Mouse (Mus musculus): ENCODE results near the gene Il16. TPM values are rescaled to one million over a fixed set of nuclear protein-coding genes. Genes with fewer than 3 reads are reported as not detected.
"Not testable (repeated sequence)": the region's sequence is repeated elsewhere in the genome, so short reads cannot be mapped to it uniquely, and the experiment has no call there.

Il16 gene
- total RNA-seq, 2 experiments from 2014 or later = 18.6 to 66.4 TPM

DNA sequence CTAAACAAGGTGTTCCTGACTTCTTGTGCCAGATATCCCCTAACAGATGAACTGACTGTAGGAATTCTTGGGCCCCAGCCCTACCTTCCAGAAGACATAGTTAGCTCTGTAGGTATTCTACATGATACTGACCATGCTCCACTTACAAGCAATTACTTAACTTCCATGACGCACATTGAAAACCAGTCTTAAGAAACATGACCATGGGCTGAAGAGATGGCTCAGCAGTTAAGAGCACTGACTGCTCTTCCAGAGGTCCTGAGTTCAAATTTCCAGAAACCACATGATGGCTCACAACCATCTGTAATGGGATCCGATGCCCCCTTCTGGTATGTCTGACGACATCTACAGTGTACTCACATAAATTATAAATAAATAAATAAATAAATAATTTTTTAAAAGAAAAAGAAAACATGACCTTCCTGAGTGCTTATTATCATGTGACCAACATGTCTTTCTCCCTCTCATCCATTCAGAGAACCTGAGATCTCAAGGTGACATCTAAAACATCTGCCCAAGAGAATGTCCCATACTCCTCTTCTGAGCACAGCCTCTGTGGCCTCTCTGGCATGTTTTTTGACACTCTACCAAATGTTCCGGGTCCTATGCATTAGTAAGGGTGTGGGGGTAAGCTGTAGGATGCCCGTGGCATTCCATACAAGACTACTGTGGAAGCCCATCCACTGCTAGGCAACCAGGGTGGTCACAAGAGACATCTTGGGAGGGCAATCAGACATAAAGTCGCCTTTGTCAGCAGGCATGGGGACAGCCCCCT, 9.0 kb downstream of the Il16 start:
- no peak for ATAC-seq (replicated peaks; ENCODE audit: poor library complexity)

DNA sequence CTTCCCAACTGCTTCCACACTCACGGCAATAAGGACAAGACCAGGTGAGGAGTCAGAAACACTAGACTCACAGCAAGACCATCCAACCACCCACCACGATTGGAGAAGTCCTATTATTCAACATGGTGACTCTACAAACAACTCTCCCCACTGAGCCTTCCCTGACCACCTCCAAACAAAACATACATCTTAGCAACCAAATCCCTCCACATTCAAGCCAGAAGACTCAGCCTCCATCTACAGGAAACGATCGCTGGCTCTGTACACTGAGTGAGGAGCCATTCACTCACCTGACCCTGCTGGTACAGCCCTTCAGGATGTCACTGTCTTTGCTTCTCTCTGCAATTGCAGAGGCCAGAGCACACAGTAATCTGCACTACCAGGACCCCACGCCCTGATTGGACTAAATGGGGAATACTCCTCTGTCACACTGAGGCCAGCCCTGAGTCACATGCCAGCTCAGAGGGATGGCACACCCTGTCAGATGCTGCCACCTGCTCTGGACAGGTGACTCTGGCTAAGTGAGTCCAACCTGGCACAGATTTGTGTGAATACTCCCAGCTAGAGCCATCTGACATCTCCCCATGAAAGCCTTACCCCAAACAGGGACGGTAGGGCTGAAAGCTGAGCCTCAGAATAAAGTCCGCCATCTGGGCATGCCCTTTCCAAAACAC, 10.3 kb downstream of the Il16 start:
- no peak for ATAC-seq (replicated peaks; ENCODE audit: poor library complexity)

GRCm38 (mm10) chr7:83734671-83735082, 10.8 kb downstream of the Il16 start:
- ATAC-seq (replicated peaks; ENCODE audit: poor library complexity) = no peak

DNA sequence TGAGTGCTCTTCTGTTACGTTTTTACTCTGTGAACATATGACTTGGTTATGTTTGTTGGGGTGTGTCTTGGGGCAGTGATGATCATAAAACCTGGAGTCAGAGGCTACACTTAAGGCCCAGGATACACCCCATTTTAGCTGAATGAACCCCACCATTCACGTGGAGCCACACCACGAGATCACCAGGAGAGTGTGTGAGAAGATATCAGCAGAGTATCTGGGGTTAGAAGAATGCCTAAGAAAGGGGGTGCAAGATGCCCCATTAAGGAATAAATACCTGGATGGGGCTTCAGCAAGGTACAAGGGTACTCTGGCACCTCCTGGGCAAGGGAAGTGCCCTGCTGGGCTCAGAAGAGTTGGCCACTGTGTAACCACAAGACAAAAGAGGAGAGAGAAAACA, 11.3 kb downstream of the Il16 start:
- ATAC-seq (replicated peaks; ENCODE audit: poor library complexity) = no peak

DNA sequence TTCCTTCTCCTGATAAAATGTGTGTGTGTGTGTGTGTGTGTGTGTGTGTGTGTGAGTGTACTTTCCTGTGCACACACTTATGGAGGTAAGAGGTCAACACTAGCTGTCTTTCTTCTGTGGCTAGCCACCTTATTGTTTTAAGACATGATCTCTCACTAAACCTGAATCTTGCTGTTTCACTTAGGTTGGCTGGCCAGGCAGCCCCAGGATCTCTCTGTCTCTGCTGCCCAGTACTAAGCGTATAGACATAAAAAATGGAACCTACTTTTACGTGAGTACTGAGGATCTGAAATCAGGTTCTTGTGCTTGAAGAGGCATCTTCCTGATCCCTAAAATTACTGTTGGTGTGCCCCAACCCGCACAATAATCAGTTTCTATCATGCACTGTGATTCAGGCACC, 12.7 kb downstream of the Il16 start:
- ATAC-seq (replicated peaks; ENCODE audit: poor library complexity) = no peak

DNA sequence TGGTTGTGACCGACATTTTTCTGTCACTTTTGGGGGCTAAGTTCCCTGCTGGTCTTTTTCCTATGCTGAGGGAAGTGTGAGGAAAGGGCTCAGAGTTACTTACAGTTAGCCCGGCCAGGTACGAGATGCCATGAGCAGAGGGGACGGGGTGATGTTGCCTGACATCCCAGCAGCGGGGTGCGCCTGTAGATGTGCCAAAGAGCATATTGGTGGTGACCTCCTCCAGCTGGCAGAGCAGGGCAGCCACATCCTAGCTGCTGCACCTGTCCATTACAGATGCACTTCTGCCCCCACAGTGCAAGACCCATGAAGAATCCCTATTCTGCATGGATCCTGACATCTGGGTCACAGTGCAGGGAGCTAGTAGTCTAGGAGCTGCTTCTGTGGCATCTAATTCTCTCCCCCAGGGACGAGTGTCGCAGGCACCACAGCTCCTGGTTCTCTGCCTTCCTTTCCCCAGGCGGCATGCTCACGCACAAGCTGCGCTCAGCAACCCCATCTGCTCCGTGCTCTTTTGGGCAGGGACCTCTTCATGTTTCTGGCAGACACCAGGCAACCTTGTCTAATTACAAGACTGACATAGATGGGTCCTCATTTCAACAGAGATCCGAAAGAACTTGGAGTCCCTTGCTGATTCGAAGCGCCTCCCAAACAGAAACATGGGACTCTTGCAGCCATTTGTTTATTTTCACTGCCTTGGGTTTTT, 13.4 kb downstream of the Il16 start:
- no peak for ATAC-seq (replicated peaks; ENCODE audit: poor library complexity)

- no peak for ATAC-seq (replicated peaks; ENCODE audit: poor library complexity)
Observed at GRCm38 (mm10) chr7:83731297-83731696, 14.2 kb downstream of the Il16 start.

DNA sequence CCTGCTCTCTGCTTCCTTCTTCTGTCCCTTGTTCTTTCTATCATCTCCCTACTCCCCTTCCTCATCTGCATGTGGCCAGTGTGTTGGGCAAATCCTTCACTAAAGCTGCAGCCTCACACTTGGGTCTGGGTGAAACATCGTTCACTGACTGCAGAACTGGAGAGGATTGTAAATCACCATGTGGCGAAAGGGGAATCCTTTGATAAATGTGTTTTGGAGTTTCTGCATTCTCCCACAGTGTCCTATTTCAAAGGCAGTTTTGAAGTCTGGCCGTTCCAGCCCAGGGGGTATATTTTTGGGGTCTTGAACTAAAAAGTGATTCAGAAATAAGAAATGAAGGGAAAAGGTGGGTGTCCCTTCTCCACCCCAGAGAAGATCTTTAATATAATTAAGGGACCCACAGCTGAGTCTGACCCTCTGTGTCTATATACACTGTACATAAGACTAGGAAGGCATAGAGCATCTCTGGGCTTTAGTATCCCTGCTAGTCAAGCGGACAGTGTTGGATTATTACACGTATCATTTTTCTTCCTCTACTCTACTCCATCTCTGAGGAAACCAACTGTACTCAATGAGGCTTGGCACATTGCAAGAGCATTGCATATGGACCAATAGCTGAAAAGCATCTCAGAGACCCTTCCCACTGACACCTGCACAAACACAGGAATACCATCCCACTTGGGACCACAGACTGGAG, 18.4 kb downstream of the Il16 start:
- no peak for ATAC-seq (replicated peaks; ENCODE audit: poor library complexity)

DNA sequence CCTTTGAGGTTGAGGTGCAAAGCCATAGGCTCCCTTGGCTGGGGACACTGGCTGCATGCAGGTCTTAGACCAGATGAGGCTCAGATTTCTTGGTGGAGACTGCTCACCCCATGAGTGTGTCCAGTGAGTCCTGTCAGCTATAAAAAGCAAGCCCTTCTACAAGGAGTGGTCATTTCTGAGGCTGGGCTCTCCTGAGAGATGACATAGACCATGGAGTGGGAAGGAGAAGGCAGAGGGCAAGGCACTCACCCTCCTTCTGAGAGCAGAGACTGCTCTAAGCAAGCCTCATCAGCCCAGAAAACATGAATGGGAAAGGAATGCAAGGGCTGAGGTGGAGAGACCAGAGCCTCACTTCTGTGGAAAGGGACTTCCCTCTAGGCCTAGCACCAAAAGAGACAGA, 19.7 kb downstream of the Il16 start:
- no peak for ATAC-seq (replicated peaks; ENCODE audit: poor library complexity)

DNA sequence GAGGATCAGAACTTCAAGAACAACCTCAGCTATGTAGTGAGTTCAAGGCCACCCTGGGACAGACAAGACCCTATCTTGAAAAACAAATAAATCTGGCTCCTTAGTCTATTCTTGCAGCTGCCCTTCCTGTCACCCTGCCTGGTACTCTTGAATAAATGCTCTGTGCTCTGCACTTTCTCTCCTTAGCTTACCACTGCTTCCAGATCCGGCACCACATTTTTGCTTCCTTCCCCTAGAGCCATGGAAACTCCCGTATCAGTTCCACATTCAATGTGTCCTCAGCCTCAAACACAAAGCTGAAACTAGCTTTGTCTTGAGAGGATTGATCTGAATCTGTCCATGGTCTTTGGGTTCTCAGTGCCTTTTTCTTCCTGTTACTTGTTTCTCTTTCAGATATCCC, 21.0 kb downstream of the Il16 start:
- ATAC-seq (replicated peaks; ENCODE audit: poor library complexity) = no peak

GRCm38 (mm10) chr7:83723954-83724353, 21.6 kb downstream of the Il16 start:
- no peak for ATAC-seq (replicated peaks; ENCODE audit: poor library complexity)

- ATAC-seq (replicated peaks; ENCODE audit: poor library complexity) = no peak
Observed at GRCm38 (mm10) chr7:83723221-83723620, 22.3 kb downstream of the Il16 start.

DNA sequence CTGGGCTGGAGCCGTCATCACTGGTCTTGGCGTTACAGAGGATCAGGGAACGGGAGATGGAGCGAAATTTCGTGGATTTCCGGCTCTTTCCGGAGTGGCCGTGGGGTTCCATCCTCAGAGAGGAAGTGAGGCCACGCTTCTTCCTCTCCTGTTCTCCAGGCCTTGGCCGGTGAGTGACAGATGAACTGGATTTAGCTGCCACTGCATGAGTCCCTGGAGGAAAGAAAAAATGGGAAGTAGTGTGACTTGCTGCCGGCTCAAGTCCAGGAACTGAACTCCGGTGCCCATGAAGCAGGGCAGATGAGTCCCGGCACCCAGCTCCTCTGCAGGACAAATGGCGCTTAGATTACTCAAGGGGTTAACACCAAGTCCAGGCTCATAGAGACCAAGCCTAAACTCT, 23.0 kb downstream of the Il16 start:
- peak; percentile 74 for ATAC-seq (replicated peaks; ENCODE audit: poor library complexity)

- peak; percentile 65 for ATAC-seq (replicated peaks; ENCODE audit: poor library complexity)
Observed at GRCm38 (mm10) chr7:83720231-83720630, 25.3 kb downstream of the Il16 start.

GRCm38 (mm10) chr7:83717021-83717725, 28.4 kb downstream of the Il16 start:
- peak; percentile 56 for ATAC-seq (replicated peaks; ENCODE audit: poor library complexity)

DNA sequence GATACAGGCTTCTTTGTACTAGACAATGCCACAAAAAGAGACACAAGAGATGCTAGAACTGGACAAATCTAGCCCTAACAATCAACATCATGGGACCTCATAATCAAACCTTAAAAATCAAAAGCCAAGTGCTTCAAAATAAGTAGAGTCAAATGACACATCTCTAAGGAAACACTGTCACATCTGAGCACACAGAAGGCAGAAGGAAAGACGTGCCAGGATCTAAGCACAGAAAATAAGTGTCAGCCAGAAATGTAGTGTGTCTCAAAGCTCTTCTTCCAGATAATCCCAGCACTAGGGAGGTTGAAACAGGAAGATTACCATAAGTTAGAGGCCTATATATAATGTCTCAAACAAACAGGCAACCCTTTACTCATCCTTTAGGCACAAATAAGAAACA, 31.9 kb downstream of the Il16 start:
- ATAC-seq (replicated peaks; ENCODE audit: poor library complexity) = no peak

DNA sequence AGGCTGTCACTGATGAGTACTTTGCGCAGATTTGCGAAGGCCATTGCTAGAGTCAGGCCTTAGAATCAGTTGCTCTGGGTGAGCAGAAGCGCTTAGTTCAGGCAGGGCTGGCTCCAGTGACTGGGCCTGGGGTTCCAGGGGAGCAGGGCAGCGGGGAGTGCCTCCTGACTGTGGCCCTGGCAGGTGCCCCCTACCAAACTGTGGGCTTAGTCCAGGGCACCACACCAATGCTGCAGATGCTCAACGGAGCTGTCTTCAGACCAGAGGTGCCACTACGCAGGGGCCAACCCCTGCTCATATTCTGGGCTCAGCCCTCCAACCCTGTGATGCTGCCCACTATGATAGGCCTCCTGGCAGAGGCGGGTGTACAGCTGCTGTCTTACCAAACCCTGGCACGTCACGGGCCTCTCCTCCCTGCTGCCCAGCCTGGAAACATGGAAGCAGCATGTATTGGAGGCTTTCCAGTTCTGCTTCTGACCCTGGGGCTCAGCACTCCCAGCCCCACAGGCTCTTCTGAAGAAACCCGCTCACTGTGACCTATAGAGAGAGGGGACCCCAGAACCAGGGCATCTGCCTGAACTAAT, 33.8 kb downstream of the Il16 start:
- ATAC-seq (replicated peaks; ENCODE audit: poor library complexity) = not testable (repeated sequence)

DNA sequence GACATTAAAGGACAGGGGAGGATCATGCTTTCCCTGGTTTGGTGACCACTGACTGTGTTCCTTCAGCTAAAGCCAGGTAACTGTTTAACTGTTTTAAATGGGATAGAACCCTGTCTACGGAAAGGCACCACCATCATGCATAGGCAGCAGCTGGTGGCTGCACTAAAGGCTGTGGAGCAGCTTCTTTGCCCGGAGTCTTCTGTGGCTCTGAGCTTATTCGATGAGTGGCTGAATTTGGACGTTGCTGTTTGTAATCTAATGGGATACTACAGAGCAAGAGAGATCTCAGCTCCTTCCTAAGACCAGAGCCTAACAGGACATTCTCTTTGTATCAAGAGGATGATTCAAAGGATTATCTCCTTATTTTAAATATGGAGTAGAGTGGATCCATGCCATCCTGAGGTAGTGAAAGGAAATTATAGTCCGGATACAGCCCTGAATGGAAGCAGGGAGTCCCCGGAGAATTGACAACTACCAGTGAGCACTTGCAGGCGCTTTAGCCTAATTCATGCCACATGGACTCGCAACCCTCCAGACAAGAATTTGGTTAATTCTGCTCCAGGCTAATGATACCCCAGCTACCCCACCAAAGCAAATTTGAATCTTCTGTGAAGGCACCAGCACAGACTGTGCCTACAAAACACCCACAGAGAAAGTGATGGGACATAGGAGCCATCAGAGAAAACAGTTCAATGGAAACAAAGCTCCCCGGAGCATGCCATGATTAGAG, 42.3 kb downstream of the Il16 start:
- no peak for ATAC-seq (replicated peaks; ENCODE audit: poor library complexity)

DNA sequence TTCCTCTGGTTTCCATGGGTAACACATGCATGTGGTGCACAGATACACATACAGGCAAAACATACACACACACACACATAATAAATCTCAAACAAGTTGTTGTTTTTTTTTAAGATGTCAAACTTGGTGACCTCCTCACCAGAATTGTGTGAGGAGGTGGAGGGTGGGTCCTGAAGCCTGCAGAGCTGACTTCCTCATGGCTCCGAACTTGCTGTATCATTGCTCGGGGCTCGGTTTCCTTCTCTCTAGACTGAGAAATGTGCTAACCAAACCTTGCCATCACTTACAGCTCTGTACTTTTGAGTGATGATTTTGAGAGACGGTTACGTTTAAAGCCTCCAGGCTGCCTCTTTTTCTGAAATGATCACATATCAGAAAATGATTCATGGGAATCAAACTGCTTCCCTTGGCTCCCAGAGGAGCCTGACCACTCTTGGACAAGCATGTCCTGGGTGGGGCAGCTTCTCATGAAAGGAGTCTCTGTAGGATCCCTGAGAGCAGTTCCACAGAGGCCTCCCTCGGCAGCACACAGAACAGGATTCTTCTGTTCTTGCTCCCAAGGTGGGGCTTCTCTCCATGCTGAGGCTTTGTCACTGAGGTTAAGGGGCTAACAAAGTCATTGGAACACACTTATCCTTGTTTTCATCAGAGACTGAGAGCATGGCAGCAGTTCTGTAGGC, 46.3 kb downstream of the Il16 start:
- ATAC-seq (replicated peaks; ENCODE audit: poor library complexity) = peak; percentile 87
